Mouse (Mus musculus) limb, embryonic 11.5 days (tissue): ENCODE results near the gene Tas1r3. TPM values are rescaled to one million over a fixed set of nuclear protein-coding genes. Genes with fewer than 3 reads are reported as not detected.

Source experiments
- ATAC-seq: fragments of 200-750 bp; cut with Nextera tagmentation; 2 replicates; pipeline ENCODE4 v1.8.0; 2017; ENCODE audit warnings: low read depth; ENCODE audit not compliant: insufficient number of reproducible peaks, low FRiP score, low TSS enrichment
- DNase-seq: peaks from one replicate; pipeline ENCODE4 v3.0.0-alpha.2; 2015; ENCODE audit warnings: low spot score
- H3K27ac ChIP-seq: fragments of 300-500 bp; sonication (generic); replicated peaks from 2 replicates; pipeline ENCODE4 v1.5.1; 2014; ENCODE audit warnings: low read depth, mild to moderate bottlenecking, low read length
- H3K27me3 ChIP-seq: fragments of 300-500 bp; sonication (generic); 2 replicates; pipeline ENCODE4 v1.6.1; 2014; ENCODE audit warnings: mild to moderate bottlenecking, low read length, mixed read lengths; ENCODE audit not compliant: control insufficient read depth, insufficient read depth
- H3K36me3 ChIP-seq: fragments of 300-500 bp; sonication (generic); 2 replicates; pipeline ENCODE4 v1.6.1; 2014; ENCODE audit warnings: mild to moderate bottlenecking, low read length, moderate library complexity, mixed read lengths; ENCODE audit not compliant: control insufficient read depth, insufficient read depth
- H3K4me1 ChIP-seq: fragments of 300-500 bp; sonication (generic); 2 replicates; pipeline ENCODE4 v1.6.1; 2014; ENCODE audit warnings: low read length, mixed read lengths; ENCODE audit not compliant: control insufficient read depth, insufficient read depth
- H3K4me2 ChIP-seq: fragments of 300-500 bp; sonication (generic); 2 replicates; pipeline ENCODE4 v1.6.1; 2014; ENCODE audit warnings: low read depth, mild to moderate bottlenecking, moderate library complexity; ENCODE audit not compliant: severe bottlenecking
- H3K4me3 ChIP-seq: fragments of 300-500 bp; sonication (generic); 2 replicates; pipeline ENCODE4 v1.5.1; 2014; ENCODE audit warnings: low read depth, low read length
- H3K9ac ChIP-seq: fragments of 300-500 bp; sonication (generic); 2 replicates; pipeline ENCODE4 v1.6.1; 2014; ENCODE audit warnings: mild to moderate bottlenecking, low read length
- H3K9me3 ChIP-seq: fragments of 300-500 bp; sonication (generic); 2 replicates; pipeline ENCODE4 v1.6.1; 2016; ENCODE audit warnings: low read length; ENCODE audit not compliant: control insufficient read depth
- WGBS: fragments of 180-500 bp; shearing (Covaris S2); extraction: QIAGEN DNeasy Blood & Tissue Kit; methylation state at CpG from one replicate; pipeline ENCODE4 v1.1.7; 2014; 5-methylcytosine and 5-hydroxymethylcytosine counted together
- polyA plus RNA-seq: library from polyadenylated mRNA; unstranded; fragments of >200 nt; fragmentation: Nextera tagmentation; extraction: Ambion mirVana; gene quantifications from 2 replicates; pipeline ENCODE4 v1.2.1, GENCODE M21; 2014

The Tas1r3 gene
- polyA plus RNA-seq, 1 experiment from 2014 or later: 0.28 TPM

DNA sequence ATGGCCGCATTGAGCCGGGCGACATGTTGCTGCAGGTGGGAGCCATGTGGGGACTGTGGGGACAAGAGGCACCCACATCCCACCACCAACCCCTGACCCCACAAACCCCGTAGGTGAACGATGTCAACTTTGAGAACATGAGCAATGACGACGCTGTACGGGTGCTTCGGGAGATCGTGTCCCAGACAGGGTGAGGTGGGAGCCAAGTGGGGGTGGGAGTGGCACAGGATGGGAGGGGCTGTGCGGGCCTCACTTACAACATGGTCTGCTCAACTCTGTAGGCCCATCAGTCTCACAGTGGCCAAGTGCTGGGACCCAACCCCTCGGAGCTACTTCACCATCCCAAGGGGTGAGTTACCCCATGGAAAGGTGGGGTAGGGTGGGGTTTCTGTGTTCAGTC lies 8.2 kb downstream of the Tas1r3 start:
- no peaks in the 10 kb centered on the region for H3K4me1 ChIP-seq
- H3K27me3 ChIP-seq: no peaks in the 10 kb centered on the region
- H3K9me3 ChIP-seq: no peaks in the 10 kb centered on the region
- H3K4me2 ChIP-seq: no peak overlapping the region
- DNase-seq: no peak
- peaks cover 2% of the 10 kb centered on the region; the same call in 1 of the 2 replicates for H3K36me3 ChIP-seq
- H3K4me3 ChIP-seq: no peak overlapping the region
- H3K27ac ChIP-seq: no peak overlapping the region
- WGBS: 95% methylated on average over 12 of the region's 12 CpGs
- H3K9ac ChIP-seq: no peak overlapping the region
- no peak for ATAC-seq

DNA sequence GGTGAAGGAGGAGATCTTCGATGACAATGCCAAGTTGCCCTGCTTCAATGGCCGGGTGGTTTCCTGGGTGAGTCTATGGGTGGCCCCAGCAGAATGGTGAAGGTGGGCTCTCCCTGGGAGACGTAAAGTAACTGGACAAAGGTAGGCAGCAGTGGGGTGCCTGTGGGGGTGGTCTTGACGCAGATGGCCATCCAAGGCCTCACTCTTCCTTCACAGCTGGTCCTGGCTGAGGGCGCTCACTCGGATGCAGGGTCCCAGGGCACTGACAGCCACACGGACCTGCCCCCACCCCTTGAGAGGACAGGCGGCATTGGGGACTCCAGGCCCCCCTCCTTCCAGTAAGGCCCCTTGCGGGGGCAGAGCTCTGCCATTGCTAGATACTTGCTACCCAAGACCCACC lies 9.7 kb downstream of the Tas1r3 start:
- no peaks in the 10 kb centered on the region for H3K27me3 ChIP-seq
- peaks cover 3% of the 10 kb centered on the region for H3K4me1 ChIP-seq
- H3K9me3 ChIP-seq: no peaks in the 10 kb centered on the region
- no peak overlapping the region for H3K4me2 ChIP-seq
- no peak overlapping the region for H3K9ac ChIP-seq
- ATAC-seq (no peak), DNase-seq (no peak)
- H3K36me3 ChIP-seq: peaks cover 2% of the 10 kb centered on the region; the same call in 1 of the 2 replicates
- H3K4me3 ChIP-seq: no peak overlapping the region
- WGBS: 90% methylated on average over 9 of the region's 9 CpGs
- no peak overlapping the region for H3K27ac ChIP-seq

DNA sequence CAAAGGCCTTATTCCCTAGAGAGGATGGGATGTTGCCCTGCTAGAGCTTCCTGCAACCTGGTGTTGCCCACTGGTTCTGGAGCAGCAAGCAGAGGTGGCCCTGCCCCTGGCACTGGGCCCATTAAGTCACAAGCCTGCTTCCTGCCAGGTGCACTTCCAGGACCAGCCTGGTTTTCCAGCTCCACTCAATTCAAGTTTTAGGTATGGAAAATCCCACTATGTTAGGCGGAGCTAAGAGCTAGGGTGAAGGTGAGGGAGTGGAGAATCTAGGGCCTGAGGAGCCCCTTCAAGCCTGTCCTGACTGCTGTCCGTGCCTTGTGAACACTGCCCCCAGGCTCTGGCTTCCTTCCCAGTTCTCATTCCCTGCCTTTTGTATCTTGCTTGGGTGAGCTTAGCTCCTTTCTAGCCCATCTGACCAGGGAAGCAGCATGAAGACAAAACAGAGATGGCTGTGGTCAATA lies 11.2 kb downstream of the Tas1r3 start:
- H3K4me2 ChIP-seq: no peak overlapping the region
- no peak overlapping the region for H3K9ac ChIP-seq
- peaks cover 9% of the 10 kb centered on the region for H3K4me1 ChIP-seq
- H3K36me3 ChIP-seq: 0 out of 2 replicates have a peak, but pooled peaks cover 2% of the 10 kb centered on the region
- H3K27ac ChIP-seq: no peak overlapping the region
- ATAC-seq: no peak
- DNase-seq: no peak
- H3K27me3 ChIP-seq: no peaks in the 10 kb centered on the region
- H3K9me3 ChIP-seq: no peaks in the 10 kb centered on the region
- H3K4me3 ChIP-seq: no peak overlapping the region
- 83% methylated on average over 2 of the region's 2 CpGs for WGBS

DNA sequence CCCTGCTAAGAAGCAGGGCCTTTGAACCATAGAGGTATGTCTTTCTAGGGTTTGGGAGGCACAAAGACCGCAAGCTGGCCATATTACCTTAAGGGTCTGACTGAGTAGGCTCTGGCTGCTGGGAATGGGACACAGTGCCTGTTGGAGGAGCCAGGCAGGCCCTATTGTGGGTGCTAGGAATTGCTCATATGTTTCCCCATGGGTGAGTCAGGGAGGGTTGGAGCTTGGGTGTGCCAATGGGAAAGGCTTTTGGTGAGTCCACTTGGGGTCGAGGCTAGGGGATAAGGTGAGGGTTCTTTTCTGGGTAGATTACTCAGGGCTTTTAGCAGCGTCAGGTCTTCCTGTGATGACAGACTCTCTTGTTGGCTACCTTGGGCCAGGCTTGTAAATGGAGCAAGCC lies 11.8 kb downstream of the Tas1r3 start:
- no peak for ATAC-seq
- Histone ChIP-seq H3K4me2 (no peak overlapping the region), H3K9me3 (no peaks in the 10 kb centered on the region), H3K4me1 (peaks cover 9% of the 10 kb centered on the region), H3K4me3 (no peak overlapping the region), H3K36me3 (0 out of 2 replicates have a peak, but pooled peaks cover 2% of the 10 kb centered on the region), H3K27me3 (no peaks in the 10 kb centered on the region), H3K9ac (no peak overlapping the region), H3K27ac (no peak overlapping the region)
- 94% methylated on average over 3 of the region's 3 CpGs for WGBS
- no peak for DNase-seq

DNA sequence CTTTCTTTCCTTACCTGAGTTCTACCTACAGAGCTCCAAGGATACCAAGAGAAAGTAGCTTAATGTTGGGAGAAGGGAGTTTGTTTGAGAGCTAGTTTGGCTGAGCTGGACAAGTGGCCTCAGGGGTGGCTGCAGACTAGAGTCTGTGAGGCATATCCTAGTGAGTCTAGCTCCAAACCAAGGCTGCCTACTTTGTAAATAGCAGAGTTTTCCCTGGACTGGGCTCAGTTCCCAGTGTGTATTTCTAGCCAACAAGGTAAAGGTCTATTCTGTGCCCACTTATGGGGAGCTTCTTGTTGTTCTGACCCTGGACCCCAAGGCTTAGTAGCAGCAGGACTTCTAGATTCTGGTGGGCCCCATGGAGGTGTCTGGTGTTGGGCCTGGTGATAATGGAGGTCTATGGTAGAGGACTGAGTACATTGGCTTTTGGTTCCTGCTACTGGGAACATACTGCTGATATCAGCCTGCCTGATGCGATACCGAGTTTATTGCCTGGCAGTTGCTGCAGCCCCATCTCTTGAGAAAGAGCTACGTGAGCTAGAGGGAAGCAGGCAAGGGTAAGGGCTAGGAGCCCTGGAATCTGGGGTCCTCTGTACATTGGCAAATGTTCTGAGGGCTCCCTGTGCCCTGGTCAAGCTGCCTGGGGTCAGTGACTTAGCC lies 13.2 kb downstream of the Tas1r3 start:
- Histone ChIP-seq H3K4me1 (peaks cover 9% of the 10 kb centered on the region), H3K4me3 (no peak overlapping the region), H3K9me3 (no peaks in the 10 kb centered on the region), H3K36me3 (no peaks in the 10 kb centered on the region), H3K27ac (no peak overlapping the region), H3K4me2 (no peak overlapping the region), H3K9ac (no peak overlapping the region), H3K27me3 (no peaks in the 10 kb centered on the region)
- 94% methylated on average over 3 of the region's 3 CpGs for WGBS
- ATAC-seq (no peak), DNase-seq (no peak)

DNA sequence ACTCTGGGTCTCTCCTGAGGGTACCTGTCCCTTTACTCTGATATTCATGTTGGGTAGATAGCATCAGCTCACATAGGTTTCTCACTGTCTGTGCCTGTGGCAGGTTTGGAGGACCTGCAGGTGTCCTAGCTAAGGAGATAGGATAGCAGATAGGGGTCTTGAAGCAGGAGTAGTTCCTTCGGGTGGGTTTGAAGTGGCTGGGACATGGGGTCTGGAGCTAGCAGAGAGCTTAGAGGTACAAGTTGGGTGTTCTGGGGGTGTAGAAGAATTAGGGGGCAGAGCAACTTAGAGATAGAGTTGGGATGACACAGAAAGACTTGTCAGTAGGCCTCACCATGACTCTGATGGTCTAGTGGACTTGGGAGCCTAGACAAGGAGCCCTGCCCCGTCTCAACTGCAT lies 13.8 kb downstream of the Tas1r3 start:
- 87% methylated on average over 2 of the region's 2 CpGs for WGBS
- no peak overlapping the region for H3K4me3 ChIP-seq
- no peak overlapping the region for H3K4me2 ChIP-seq
- no peaks in the 10 kb centered on the region for H3K36me3 ChIP-seq
- no peak overlapping the region for H3K27ac ChIP-seq
- ATAC-seq (no peak), DNase-seq (no peak)
- peaks cover 9% of the 10 kb centered on the region for H3K4me1 ChIP-seq
- no peak overlapping the region for H3K9ac ChIP-seq
- no peaks in the 10 kb centered on the region for H3K9me3 ChIP-seq
- H3K27me3 ChIP-seq: no peaks in the 10 kb centered on the region

DNA sequence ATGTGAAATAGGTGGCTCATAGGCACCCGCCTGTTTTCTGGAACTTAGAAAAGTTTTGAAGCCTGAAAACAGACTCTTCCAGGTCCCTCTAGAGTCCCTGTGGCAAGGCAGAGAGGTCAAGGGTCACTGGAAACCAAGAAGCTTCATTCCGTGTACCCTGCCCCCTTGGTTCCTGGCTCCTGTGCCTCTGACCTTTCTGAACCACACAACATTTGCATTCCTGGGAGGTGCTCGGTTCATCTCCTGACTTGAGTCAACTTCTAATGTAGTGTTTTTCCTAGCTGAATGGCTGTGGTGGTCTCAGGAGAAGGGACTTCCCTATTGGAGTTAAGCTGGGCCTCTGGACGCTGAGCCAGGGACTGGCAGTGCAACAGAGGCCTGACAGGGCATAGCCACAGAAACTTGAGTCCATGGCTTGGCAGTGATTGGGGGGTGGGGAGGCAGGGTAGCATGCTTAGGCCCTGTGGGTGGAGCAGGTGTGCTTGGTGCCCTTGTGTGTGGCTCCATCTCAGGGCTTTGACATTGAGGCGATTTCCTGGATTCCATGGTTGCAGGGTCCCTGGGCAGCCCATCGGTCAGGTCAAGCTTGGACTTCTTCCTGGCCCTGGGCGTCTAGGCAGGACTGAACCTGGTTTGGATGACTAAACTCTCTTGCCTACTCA lies 14.6 kb downstream of the Tas1r3 start:
- 67% methylated on average over 7 of the region's 7 CpGs for WGBS
- DNase-seq (no peak), ATAC-seq (no peak)
- Histone ChIP-seq H3K4me1 (peaks cover 9% of the 10 kb centered on the region), H3K9me3 (no peaks in the 10 kb centered on the region), H3K4me2 (peak overlapping the region; percentile 85), H3K27me3 (no peaks in the 10 kb centered on the region), H3K36me3 (no peaks in the 10 kb centered on the region), H3K9ac (peak overlapping the region; percentile 22; the same call in 1 of the 2 replicates), H3K27ac (no peak overlapping the region), H3K4me3 (peak overlapping the region; percentile 76)

DNA sequence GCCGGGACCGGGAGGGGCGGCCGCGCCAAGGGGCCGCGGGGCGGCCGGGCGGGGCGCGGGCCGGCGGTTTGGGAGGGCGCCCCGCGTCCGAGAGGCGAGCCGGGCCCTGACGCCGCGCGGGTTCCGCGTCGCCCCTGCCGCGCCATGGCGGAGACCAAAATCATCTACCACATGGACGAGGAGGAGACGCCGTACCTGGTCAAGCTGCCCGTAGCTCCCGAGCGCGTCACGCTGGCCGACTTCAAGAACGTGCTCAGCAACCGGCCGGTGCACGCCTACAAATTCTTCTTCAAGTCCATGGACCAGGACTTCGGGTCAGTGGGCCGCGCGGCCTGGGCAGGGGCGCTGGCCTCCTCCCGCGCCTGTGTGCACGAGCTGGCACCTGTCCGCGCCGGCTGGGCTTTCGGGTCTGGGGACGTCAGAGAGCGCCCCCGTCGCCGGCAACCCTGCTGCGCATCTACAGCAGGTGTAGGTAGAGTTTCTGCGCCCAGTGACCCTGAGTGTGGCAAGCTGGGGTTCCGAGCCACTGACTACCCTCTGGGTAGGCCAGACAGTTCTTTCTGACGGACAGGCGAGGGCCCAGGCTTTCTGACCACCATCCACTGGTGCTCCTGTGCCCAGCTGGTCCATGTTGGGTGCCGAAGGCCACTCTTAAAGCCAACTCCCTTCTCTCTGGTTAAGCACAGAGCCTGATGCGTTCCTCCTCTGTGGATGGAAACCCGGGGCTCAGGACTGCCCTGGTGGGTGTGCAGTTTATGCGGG lies 15.4 kb downstream of the Tas1r3 start:
- DNase-seq: peak; percentile 63
- WGBS: 3% methylated on average over 67 of the region's 69 CpGs
- ATAC-seq: peak; percentile 48

More for the DNA sequence above, 15.4 kb downstream of the Tas1r3 start:
- Histone ChIP-seq H3K27me3 (no peaks in the 10 kb centered on the region), H3K27ac (0 out of 2 replicates have a peak overlapping the region, but pooled peaks have one; percentile 1), H3K4me1 (peaks cover 9% of the 10 kb centered on the region), H3K9ac (peak overlapping the region; percentile 63), H3K4me3 (peak overlapping the region; percentile 76), H3K36me3 (no peaks in the 10 kb centered on the region), H3K9me3 (no peaks in the 10 kb centered on the region), H3K4me2 (peak overlapping the region; percentile 85)
